Mouse (Mus musculus): Measurements from ENCODE around the gene 2210017I01Rik. TPM values are rescaled to one million over a fixed set of nuclear protein-coding genes. Genes with fewer than 3 reads are reported as not detected.

2210017I01Rik gene
- not detected in 2 replicates for total RNA-seq (2021)
- long read RNA-seq: 0 reads

- no peak for DNase-seq
Observed at GRCm38 (mm10) chr3:92607392-92607791, at the start of gene 2210017I01Rik. TSS of gene 2210017I01Rik (minus strand) at chr3:92607492.

- no peak for DNase-seq
Observed at GRCm38 (mm10) chr3:92656826-92657225, 49.5 kb upstream of the 2210017I01Rik start, which contains the start of gene Lce1b. TSS of gene Lce1b (minus strand) at chr3:92656926.

DNA sequence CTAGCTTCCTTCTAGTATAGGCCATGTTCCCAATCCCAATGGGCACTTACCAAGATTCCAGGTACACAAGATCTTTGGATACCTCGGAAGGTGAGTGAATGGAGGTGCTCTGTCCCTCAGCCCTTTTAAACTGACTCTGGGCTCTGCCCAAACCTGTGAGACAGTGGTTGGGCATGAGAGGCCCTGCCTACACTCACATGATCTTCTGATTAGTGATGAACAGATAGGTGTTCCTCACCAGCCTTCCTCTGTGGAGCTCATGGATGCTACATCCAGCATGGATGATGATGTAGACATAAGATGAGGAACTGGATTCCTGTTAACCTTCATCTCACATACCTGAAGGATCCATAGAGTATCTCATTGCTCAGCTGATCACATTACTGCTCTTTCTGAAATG, 40.9 kb upstream of the 2210017I01Rik start, which contains the start of gene Lce1a1:
Lce1a1 (minus strand) TSS at position 101 of the 400 bp plus-strand sequence.
- no peak for DNase-seq

- DNase-seq: no peak
Observed at GRCm38 (mm10) chr3:92639854-92640253, 32.6 kb upstream of the 2210017I01Rik start.

GRCm38 (mm10) chr3:92638653-92638991, 31.3 kb upstream of the 2210017I01Rik start:
- no peak for DNase-seq

GRCm38 (mm10) chr3:92637745-92638652, 30.7 kb upstream of the 2210017I01Rik start:
- DNase-seq: no peak

GRCm38 (mm10) chr3:92621560-92621959, 14.3 kb upstream of the 2210017I01Rik start, which contains the start of gene Lce6a:
TSS of gene Lce6a (minus strand) at chr3:92621660.
- DNase-seq: no peak

- DNase-seq: no peak
Observed at GRCm38 (mm10) chr3:92609804-92610203, 2.5 kb upstream of the 2210017I01Rik start.

DNA sequence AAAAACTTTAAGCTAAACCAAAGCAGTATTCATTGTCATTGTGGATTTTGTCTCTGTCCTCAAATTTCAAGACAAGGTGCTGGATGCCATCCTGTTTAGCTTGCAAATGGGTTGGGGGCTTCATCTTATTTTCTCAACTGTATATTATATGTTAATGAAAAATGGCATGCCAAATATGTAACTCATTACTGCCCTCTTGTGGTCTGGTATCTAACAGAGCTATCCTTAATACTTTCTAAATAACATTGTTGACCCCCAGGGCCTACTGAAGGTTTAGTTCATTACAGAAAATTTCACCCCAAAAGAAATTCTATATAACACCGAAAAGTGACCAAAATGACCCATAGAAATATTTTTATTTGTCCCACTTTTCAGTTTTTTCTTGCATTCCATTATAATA, 5.1 kb downstream of the 2210017I01Rik start:
- DNase-seq: no peak

DNA sequence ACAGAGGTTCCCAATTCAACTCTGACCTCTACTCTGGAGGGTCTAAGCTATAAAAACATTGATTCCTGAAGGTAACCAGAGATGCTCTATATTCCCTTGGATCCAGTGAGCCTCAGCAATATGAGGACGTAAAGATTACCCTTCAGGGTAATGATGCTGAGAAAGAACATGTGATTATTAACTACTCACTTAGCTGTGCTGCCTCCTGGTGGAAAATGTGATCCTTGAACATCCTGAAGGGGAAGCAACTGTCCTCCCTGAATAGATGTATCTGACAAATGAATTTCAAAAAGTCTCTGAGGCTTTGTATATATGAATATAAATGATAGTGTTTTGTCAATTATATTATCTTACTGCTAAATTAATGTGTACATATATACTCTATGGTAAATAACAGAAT, 6.8 kb downstream of the 2210017I01Rik start:
- no peak for DNase-seq

DNA sequence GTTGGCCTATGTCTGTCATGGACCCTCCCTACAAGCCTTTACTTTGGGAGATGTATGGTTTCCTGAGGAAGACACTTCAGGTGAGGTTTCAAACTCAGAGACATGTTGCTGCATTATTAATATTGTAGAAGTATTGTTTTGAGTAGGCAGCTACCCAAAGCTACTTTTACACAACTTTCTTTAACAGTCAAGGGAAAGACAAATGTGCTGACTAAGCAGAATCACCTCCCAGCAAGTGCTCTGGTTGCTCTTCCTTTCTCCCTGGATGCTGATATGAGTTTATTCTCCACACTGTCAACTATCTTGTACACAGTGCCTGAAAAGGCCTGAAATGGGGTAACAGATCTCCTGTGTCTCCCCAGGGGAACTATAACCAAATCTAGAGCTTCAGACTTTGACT, 7.3 kb downstream of the 2210017I01Rik start:
- no peak for DNase-seq

- DNase-seq: no peak
Observed at GRCm38 (mm10) chr3:92598429-92598828, 8.9 kb downstream of the 2210017I01Rik start.

DNA sequence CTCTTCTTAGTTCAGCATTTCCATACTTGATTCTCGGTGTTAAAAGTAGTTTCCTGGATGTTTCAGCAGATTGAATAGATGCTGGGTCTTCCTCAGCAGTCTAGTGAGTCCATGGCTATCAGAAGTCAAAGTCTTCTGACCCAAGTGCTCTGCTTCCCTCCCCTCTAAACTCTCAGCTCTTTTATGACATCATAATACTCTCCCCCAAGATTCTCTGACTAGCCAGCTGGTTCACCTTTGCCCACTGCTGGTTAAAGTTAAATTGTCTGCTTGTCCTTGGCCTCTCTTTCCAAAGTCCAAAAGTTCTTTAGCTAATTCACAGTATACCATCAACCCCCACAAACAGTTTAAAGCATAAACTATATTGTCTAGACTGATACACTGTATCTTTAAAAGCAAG, 18.4 kb downstream of the 2210017I01Rik start, which contains the start of gene Smcp:
Smcp (minus strand) TSS at position 140 of the 400 bp plus-strand sequence.
- no peak for DNase-seq

DNA sequence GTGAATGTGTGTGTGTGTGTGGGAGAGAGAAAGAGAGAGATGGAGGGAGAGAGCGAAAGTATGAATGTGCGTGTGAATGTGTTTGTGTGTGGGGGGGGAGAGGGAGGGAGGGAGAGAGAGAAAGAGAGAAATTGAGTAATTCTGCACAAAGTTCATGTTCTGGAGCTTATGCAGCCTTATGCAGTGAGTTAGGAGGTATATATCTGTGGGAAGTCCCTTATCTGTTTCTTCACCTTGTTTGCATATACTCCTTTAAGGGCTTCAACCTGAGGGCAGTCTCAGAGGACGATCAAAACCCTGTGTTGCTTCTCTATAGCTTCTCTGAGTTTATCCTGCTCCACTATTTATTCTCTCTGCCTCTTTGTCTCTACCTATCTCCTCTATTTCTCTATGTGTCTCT, 20.1 kb downstream of the 2210017I01Rik start:
- no peak for DNase-seq

DNA sequence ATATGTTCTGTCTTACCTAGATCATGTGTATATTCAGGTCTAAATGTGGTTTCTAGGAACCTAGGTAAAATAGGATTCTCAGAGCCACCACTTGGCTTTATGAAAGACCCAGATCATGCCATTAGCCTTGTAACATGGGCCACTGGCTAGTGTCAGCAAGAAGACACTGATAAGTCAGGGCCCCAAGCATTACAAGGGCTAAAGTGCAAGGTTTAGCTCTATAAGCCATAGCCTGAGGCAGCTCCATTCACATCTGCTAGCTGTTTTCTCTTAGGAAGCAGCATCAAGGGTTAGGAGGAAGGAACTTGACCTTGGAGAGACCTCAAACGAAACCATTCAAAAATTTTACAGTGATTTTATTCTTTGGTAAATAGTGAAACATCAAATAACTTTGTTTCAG, 22.2 kb downstream of the 2210017I01Rik start:
- DNase-seq: no peak

DNA sequence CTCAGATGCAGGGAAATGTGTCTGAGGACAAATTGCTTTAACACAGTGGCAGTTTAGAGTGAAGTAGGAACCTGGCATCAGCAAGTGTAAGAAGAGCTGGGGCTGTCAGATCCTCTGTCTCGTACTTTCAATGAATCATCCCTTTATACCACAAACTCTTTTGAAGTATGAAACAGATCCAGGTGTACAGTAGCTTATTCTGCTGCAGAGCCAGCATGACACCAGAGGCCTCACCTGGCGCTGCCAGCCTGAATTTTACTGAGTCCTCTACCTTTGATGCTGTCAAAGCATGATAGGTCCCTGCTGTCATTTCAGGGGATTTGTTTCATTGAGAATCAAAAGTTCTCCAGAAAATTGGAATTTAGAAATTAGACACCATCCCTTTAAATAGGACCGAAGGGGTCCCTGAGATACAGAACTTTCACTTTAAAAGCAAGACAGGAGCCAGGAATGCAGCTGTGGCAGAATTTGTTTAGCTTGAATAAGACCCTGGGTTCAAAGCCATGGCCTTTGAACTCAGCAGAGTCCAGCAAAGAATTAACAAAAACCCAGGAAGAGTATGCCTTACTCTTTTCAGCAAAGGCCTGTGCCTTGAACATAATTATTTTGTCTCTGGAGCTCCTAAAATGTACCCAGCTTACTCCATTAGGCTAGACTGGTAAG, 24.0 kb downstream of the 2210017I01Rik start:
- DNase-seq: no peak

GRCm38 (mm10) chr3:92579508-92579907, 27.8 kb downstream of the 2210017I01Rik start:
- no peak for DNase-seq

DNA sequence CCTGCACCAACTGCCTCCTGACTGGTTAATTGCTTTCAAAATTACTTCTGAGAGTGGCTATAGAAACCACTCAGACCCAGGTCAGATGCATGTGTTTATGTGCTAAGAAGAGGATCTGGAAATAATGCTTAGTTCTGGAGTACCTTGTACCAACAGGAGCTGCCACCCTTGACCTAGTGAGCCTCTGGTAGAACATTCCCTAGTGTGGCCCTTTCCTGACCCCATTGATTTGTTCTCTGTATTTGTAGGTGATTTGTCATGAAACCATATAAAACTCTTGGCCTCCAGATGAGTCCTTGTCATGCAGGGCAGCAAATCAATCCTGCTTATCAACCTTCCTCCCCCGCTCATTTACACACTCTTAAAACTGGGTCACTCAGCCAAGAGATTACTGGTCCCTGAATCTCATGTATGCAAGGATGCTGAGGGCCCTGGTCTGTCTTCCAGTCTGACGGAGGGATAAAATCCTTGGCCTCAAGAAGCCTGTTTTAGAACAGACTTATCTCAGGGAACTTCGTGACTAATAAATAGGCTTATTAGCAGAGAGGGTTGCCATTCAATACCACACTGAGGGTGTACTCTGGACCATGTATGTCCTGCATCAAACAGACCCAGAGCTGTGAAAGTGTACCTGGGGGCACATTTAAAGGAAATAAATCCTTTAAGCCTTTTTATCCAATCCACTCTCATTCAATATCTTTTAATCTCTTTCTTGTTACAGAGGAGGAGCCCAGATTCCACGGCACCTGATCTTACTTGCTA, 28.5 kb downstream of the 2210017I01Rik start:
- no peak for DNase-seq

DNA sequence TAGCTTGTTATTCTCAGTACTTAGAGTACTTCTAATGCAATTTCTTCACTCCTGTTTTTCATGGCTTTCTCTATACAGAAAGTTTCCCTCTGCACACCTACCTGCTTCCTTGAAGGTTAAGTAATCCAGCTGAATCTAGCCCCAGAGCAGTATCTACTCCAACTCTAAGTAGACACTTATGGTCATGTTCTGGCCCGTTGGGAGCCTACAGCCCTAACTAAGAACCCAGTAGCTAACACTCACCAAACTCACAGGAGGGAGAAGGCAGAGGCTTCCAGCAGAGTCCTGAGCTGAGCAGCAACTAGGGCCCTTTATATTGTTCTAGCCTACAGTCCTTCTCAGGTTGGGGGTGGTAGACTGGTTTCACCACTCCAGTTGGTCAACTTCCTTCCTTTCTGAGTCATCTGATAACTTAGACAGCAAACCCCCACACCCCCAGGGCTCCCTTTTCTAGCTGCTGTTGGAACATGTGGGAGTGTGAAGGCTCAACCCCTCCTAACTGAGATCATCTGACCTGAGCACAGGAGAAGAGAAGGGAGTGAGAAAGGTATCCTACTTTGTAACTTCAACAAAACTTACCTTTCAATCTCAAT, 33.7 kb downstream of the 2210017I01Rik start, which contains the start of gene Ivl:
Ivl (minus strand) TSS at position 287 of the 593 bp plus-strand sequence.
- DNase-seq: no peak

DNA sequence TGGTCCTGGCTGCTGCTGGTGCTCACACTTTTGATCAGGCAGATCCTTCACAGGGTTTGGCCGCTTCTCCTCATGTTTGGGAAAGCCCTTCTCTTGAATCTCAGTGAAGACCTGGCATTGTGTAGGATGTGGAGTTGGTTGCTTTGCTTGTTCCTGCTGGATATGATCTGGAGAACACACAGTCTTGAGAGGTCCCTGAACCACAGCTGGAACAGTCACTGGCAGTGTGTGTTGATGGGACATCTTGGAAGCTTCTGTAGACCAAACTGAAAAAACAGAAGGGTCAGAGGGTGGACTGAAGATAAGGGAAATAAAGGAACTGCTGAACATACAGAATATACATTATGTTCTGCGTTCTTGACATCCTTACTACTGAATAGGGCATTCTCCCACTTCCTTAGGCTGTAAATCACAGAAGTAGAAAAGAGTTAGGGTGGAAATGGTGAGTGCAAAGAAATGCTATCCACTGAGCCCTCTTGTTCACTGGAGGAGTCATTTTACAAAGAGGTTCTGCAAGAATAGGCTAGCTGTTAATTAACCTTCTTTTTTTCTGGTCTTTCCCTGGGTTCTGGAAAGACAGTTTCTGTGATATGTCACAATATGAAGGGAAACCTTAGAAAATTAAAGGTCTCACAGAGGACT, 34.7 kb downstream of the 2210017I01Rik start:
- DNase-seq: no peak

GRCm38 (mm10) chr3:92568752-92569151, 38.5 kb downstream of the 2210017I01Rik start:
- DNase-seq: no peak
